Mouse (Mus musculus) frontal cortex, adult 2 months (tissue): Measurements from ENCODE around the gene Smim17. TPM values are rescaled to one million over a fixed set of nuclear protein-coding genes. Genes with fewer than 3 reads are reported as not detected.
"Not testable (repeated sequence)": the region's sequence is repeated elsewhere in the genome, so short reads cannot be mapped to it uniquely, and the experiment has no call there.

ENCODE experiments used
- DNase-seq, 2 experiments: peaks; one replicate each; pipeline ENCODE4 v3.0.0; 2022; ENCODE audit warnings: low spot score in 1 of 2; ENCODE audit errors: extremely low spot score in 1 of 2
- polyA plus RNA-seq: library from polyadenylated mRNA; depleted of rRNA; stranded (reverse); fragments of >200 nt; gene quantifications from 2 replicates; pipeline ENCODE4 v1.2.3, GENCODE M21; 2012; rRNA removed

Gene Smim17
- 7.0 and 8.9 TPM in 2 replicates for polyA plus RNA-seq

GRCm38 (mm10) chr7:6397996-6398975 is at the start of gene Smim17:
Gene Smim17 (plus strand): TSS chr7:6398715.
- peak; percentile 63 to 82 for DNase-seq

GRCm38 (mm10) chr7:6358121-6358520 is 40.4 kb upstream of the Smim17 start:
- no peak for DNase-seq

GRCm38 (mm10) chr7:6358937-6359590 is 39.5 kb upstream of the Smim17 start:
- peak in 1 of 2 experiments; percentile 76 for DNase-seq

- DNase-seq: no peak
These were observed 37.9 kb upstream of the Smim17 start for GRCm38 (mm10) chr7:6360477-6361060.

GRCm38 (mm10) chr7:6361756-6362155 is 36.8 kb upstream of the Smim17 start:
- no peak for DNase-seq

- peak; percentile 98 to 99 for DNase-seq
These were observed 36.1 kb upstream of the Smim17 start for GRCm38 (mm10) chr7:6362268-6363046.

GRCm38 (mm10) chr7:6363047-6363488 is 35.4 kb upstream of the Smim17 start, which contains the start of gene Zfp78:
Gene Zfp78 (plus strand): TSS chr7:6363280.
- peak; percentile 82 to 86 for DNase-seq

GRCm38 (mm10) chr7:6364761-6365160 is 33.8 kb upstream of the Smim17 start:
- no peak for DNase-seq

- no peak for DNase-seq
These were observed 31.3 kb upstream of the Smim17 start for GRCm38 (mm10) chr7:6367185-6367584.

- DNase-seq: not testable (repeated sequence)
These were observed 30.4 kb upstream of the Smim17 start for GRCm38 (mm10) chr7:6368146-6368545.

- no peak for DNase-seq
These were observed 29.1 kb upstream of the Smim17 start for GRCm38 (mm10) chr7:6369460-6369859.

GRCm38 (mm10) chr7:6372993-6373392 is 25.5 kb upstream of the Smim17 start:
- DNase-seq: no peak

GRCm38 (mm10) chr7:6378441-6378840 is 20.1 kb upstream of the Smim17 start:
- peak; percentile 78 to 83 for DNase-seq

GRCm38 (mm10) chr7:6381431-6381830 is 17.1 kb upstream of the Smim17 start:
- DNase-seq: no peak

GRCm38 (mm10) chr7:6383044-6383455 is 15.5 kb upstream of the Smim17 start, which contains the start of gene Zfp28:
Gene Zfp28 (plus strand): TSS chr7:6383295.
- DNase-seq: peak; percentile 86 to 92

- no peak for DNase-seq
These were observed 14.5 kb upstream of the Smim17 start for GRCm38 (mm10) chr7:6384011-6384410.

GRCm38 (mm10) chr7:6386995-6387394 is 11.5 kb upstream of the Smim17 start:
- peak in 1 of 2 experiments; percentile 27 for DNase-seq

GRCm38 (mm10) chr7:6388971-6389370 is 9.5 kb upstream of the Smim17 start:
- DNase-seq: no peak

- DNase-seq: no peak
These were observed 9.1 kb upstream of the Smim17 start for GRCm38 (mm10) chr7:6389449-6389848.

GRCm38 (mm10) chr7:6410043-6410442 is 11.5 kb downstream of the Smim17 start, which contains the start of gene Gm20715:
Gene Gm20715 (plus strand): TSS chr7:6410277.
- peak; percentile 39 to 80 for DNase-seq
